Mouse (Mus musculus): Measurements from ENCODE around the gene Mkrn1. TPM values are rescaled to one million over a fixed set of nuclear protein-coding genes. Genes with fewer than 3 reads are reported as not detected.

Gene Mkrn1
- polyA plus RNA-seq (2012; fragmentation: generic; extraction: Trizol) = 34.7 TPM

GRCm38 (mm10) chr6:39419851-39420721 lies at the start of gene Mkrn1:
Gene Mkrn1 (minus strand): TSS chr6:39420462.
- H3K27me3 ChIP-seq (ENCODE audit: control insufficient read depth, insufficient read depth, insufficient read length) = no peaks in the 10 kb centered on the region
- H3K4me3 ChIP-seq = peak within 1 kb of the TSS; percentile 33
- TF ChIP-seq POLR2A (IDR thresholded peaks at IDR 0.05; ENCODE audit: insufficient read length, low read depth) (peak; percentile 56), POLR2AphosphoS2 (IDR thresholded peaks at IDR 0.05; ENCODE audit: insufficient read length, low read depth) (no peak)
- no peaks in the 10 kb centered on the region for H3K36me3 ChIP-seq (ENCODE audit: control insufficient read depth, insufficient read depth)
- H3ac ChIP-seq (ENCODE audit: control insufficient read depth, insufficient read length) = peak within 1 kb of the TSS; percentile 39
- H3K4me2 ChIP-seq (ENCODE audit: low read depth) = peak within 1 kb of the TSS; percentile 89
- no peaks in the 10 kb centered on the region for H3K79me2 ChIP-seq (ENCODE audit: control insufficient read depth, insufficient read depth)

- Histone ChIP-seq H3K27me3 (ENCODE audit: control insufficient read depth, insufficient read depth, insufficient read length) (no peaks in the 10 kb centered on the region), H3K36me3 (ENCODE audit: control insufficient read depth, insufficient read depth) (no peaks in the 10 kb centered on the region), H3K79me2 (ENCODE audit: control insufficient read depth, insufficient read depth) (no peaks in the 10 kb centered on the region), H3K4me2 (ENCODE audit: low read depth) (no peak overlapping the region), H3K4me3 (no peak overlapping the region), H3ac (ENCODE audit: control insufficient read depth, insufficient read length) (no peak overlapping the region)
- TF ChIP-seq TCF3 (IDR thresholded peaks at IDR 0.05; ENCODE audit: insufficient read length, low read depth) (no peak), SRF (IDR thresholded peaks at IDR 0.05; ENCODE audit: control insufficient read depth, insufficient read length, low read depth) (no peak), CEBPB (IDR thresholded peaks at IDR 0.05; ENCODE audit: insufficient read depth, poor library complexity, severe bottlenecking) (no peak), USF1 (IDR thresholded peaks at IDR 0.05; ENCODE audit: low read depth) (no peak), POLR2AphosphoS2 (IDR thresholded peaks at IDR 0.05; ENCODE audit: insufficient read length, low read depth) (no peak), E2F4 (IDR thresholded peaks at IDR 0.05; ENCODE audit: insufficient read depth) (no peak), REST (IDR thresholded peaks at IDR 0.05; ENCODE audit: insufficient read depth, insufficient read length) (no peak), POLR2A (IDR thresholded peaks at IDR 0.05; ENCODE audit: insufficient read length, low read depth) (no peak), MYOG (IDR thresholded peaks at IDR 0.05; ENCODE audit: control insufficient read depth in 1 of 3, insufficient read depth in 1 of 3, insufficient read length in 2 of 3, low read depth in 2 of 3) (no peak), MYOD1 (IDR thresholded peaks at IDR 0.05; ENCODE audit: control insufficient read depth in 1 of 3, insufficient read length in 2 of 3, low read depth in 2 of 3) (no peak), MAX (IDR thresholded peaks at IDR 0.05; ENCODE audit: low read depth) (no peak), TCF12 (IDR thresholded peaks at IDR 0.05; ENCODE audit: insufficient read depth, poor library complexity, severe bottlenecking) (no peak)
Measured at GRCm38 (mm10) chr6:39469427-39469826, 49.2 kb upstream of the Mkrn1 start.

- Histone ChIP-seq H3K36me3 (ENCODE audit: control insufficient read depth, insufficient read depth) (no peaks in the 10 kb centered on the region), H3ac (ENCODE audit: control insufficient read depth, insufficient read length) (no peak overlapping the region), H3K79me2 (ENCODE audit: control insufficient read depth, insufficient read depth) (no peaks in the 10 kb centered on the region), H3K4me2 (ENCODE audit: low read depth) (peak overlapping the region; percentile 5), H3K4me3 (no peak overlapping the region), H3K27me3 (ENCODE audit: control insufficient read depth, insufficient read depth, insufficient read length) (no peaks in the 10 kb centered on the region)
- TF ChIP-seq CEBPB (IDR thresholded peaks at IDR 0.05; ENCODE audit: insufficient read depth, poor library complexity, severe bottlenecking) = no peak
- no peak for TF ChIP-seq REST (IDR thresholded peaks at IDR 0.05; ENCODE audit: insufficient read depth, insufficient read length)
Measured at GRCm38 (mm10) chr6:39462621-39463538, 42.6 kb upstream of the Mkrn1 start.

- no peak overlapping the region for H3K4me2 ChIP-seq (ENCODE audit: low read depth)
- H3K36me3 ChIP-seq (ENCODE audit: control insufficient read depth, insufficient read depth) = no peaks in the 10 kb centered on the region
- H3K4me3 ChIP-seq = no peak overlapping the region
- H3K79me2 ChIP-seq (ENCODE audit: control insufficient read depth, insufficient read depth) = no peaks in the 10 kb centered on the region
- H3K27me3 ChIP-seq (ENCODE audit: control insufficient read depth, insufficient read depth, insufficient read length) = no peaks in the 10 kb centered on the region
- H3ac ChIP-seq (ENCODE audit: control insufficient read depth, insufficient read length) = no peak overlapping the region
- TF ChIP-seq MAX (IDR thresholded peaks at IDR 0.05; ENCODE audit: low read depth) (no peak), MYOG (IDR thresholded peaks at IDR 0.05; ENCODE audit: control insufficient read depth in 1 of 3, insufficient read depth in 1 of 3, insufficient read length in 2 of 3, low read depth in 2 of 3) (no peak), TCF3 (IDR thresholded peaks at IDR 0.05; ENCODE audit: insufficient read length, low read depth) (no peak), REST (IDR thresholded peaks at IDR 0.05; ENCODE audit: insufficient read depth, insufficient read length) (no peak), USF1 (IDR thresholded peaks at IDR 0.05; ENCODE audit: low read depth) (no peak), TCF12 (IDR thresholded peaks at IDR 0.05; ENCODE audit: insufficient read depth, poor library complexity, severe bottlenecking) (no peak), SRF (IDR thresholded peaks at IDR 0.05; ENCODE audit: control insufficient read depth, insufficient read length, low read depth) (no peak), POLR2AphosphoS2 (IDR thresholded peaks at IDR 0.05; ENCODE audit: insufficient read length, low read depth) (no peak), E2F4 (IDR thresholded peaks at IDR 0.05; ENCODE audit: insufficient read depth) (no peak), CEBPB (IDR thresholded peaks at IDR 0.05; ENCODE audit: insufficient read depth, poor library complexity, severe bottlenecking) (no peak), MYOD1 (IDR thresholded peaks at IDR 0.05; ENCODE audit: control insufficient read depth in 1 of 3, insufficient read length in 2 of 3, low read depth in 2 of 3) (no peak), POLR2A (IDR thresholded peaks at IDR 0.05; ENCODE audit: insufficient read length, low read depth) (no peak)
Measured at GRCm38 (mm10) chr6:39460040-39460439, 39.8 kb upstream of the Mkrn1 start.
